Mouse (Mus musculus): ENCODE data around the gene Ccz1.

Ccz1 gene

GRCm38 (mm10) chr5:143994632-143995365 lies 19.9 kb downstream of the Ccz1 start:
- DNase-seq (ENCODE audit: low read depth, low spot score) = no peak

GRCm38 (mm10) chr5:143993849-143994248 lies 20.8 kb downstream of the Ccz1 start:
- DNase-seq (ENCODE audit: low read depth, low spot score) = no peak

- DNase-seq (ENCODE audit: low read depth, low spot score) = no peak
Measured at GRCm38 (mm10) chr5:143993260-143993659, 21.4 kb downstream of the Ccz1 start.

- DNase-seq (ENCODE audit: low read depth, low spot score) = no peak
Measured at GRCm38 (mm10) chr5:143992661-143993060, 22.0 kb downstream of the Ccz1 start.

GRCm38 (mm10) chr5:143990086-143990485 lies 24.6 kb downstream of the Ccz1 start:
- no peak for DNase-seq (ENCODE audit: low read depth, low spot score)

- no peak for DNase-seq (ENCODE audit: low read depth, low spot score)
Measured at GRCm38 (mm10) chr5:143989046-143989445, 25.6 kb downstream of the Ccz1 start.

GRCm38 (mm10) chr5:143987596-143987995 lies 27.1 kb downstream of the Ccz1 start:
- no peak for DNase-seq (ENCODE audit: low read depth, low spot score)

GRCm38 (mm10) chr5:143985381-143985780 lies 29.3 kb downstream of the Ccz1 start:
- no peak for DNase-seq (ENCODE audit: low read depth, low spot score)

GRCm38 (mm10) chr5:143982361-143982760 lies 32.3 kb downstream of the Ccz1 start:
- no peak for DNase-seq (ENCODE audit: low read depth, low spot score)

- no peak for DNase-seq (ENCODE audit: low read depth, low spot score)
Measured at GRCm38 (mm10) chr5:143980858-143981257, 33.8 kb downstream of the Ccz1 start.

GRCm38 (mm10) chr5:143976726-143977431 lies 37.8 kb downstream of the Ccz1 start:
- no peak for DNase-seq (ENCODE audit: low read depth, low spot score)

- DNase-seq (ENCODE audit: low read depth, low spot score) = no peak
Measured at GRCm38 (mm10) chr5:143976232-143976631, 38.4 kb downstream of the Ccz1 start.

GRCm38 (mm10) chr5:143975631-143975933 lies 39.1 kb downstream of the Ccz1 start:
- DNase-seq (ENCODE audit: low read depth, low spot score) = no peak

GRCm38 (mm10) chr5:143974931-143975630 lies 39.6 kb downstream of the Ccz1 start:
- peak; percentile 71 for DNase-seq (ENCODE audit: low read depth, low spot score)

- DNase-seq (ENCODE audit: low read depth, low spot score) = no peak
Measured at GRCm38 (mm10) chr5:143972628-143973027, 42.0 kb downstream of the Ccz1 start.

GRCm38 (mm10) chr5:143966671-143967070 lies 48.0 kb downstream of the Ccz1 start:
- no peak for DNase-seq (ENCODE audit: low read depth, low spot score)

GRCm38 (mm10) chr5:143965586-143966345 lies 48.9 kb downstream of the Ccz1 start:
- no peak for DNase-seq (ENCODE audit: low read depth, low spot score)

GRCm38 (mm10) chr5:143961176-143961575 lies 53.5 kb downstream of the Ccz1 start:
- DNase-seq (ENCODE audit: low read depth, low spot score) = no peak

- no peak for DNase-seq (ENCODE audit: low read depth, low spot score)
Measured at GRCm38 (mm10) chr5:143959551-143959950, 55.1 kb downstream of the Ccz1 start.

- no peak for DNase-seq (ENCODE audit: low read depth, low spot score)
Measured at GRCm38 (mm10) chr5:143957101-143957500, 57.6 kb downstream of the Ccz1 start.

GRCm38 (mm10) chr5:143950016-143950415 lies 64.7 kb downstream of the Ccz1 start:
- DNase-seq (ENCODE audit: low read depth, low spot score) = no peak

GRCm38 (mm10) chr5:143948361-143948760 lies 66.3 kb downstream of the Ccz1 start:
- no peak for DNase-seq (ENCODE audit: low read depth, low spot score)

Measured in A20 (cell line).